In genomic region chr17:84579249-84579648, GRCm38 (mm10) we compare ENCODE assay signal across 28 mouse cellular contexts. TPM values are rescaled to one million over a fixed set of nuclear protein-coding genes. Genes with fewer than 3 reads are reported as not detected.
DNase-seq lines count a peak whose midpoint lies in the region; ATAC-seq and TF ChIP-seq lines count a peak whose summit lies in the region.
"Had no signal": no experiment of that assay in that cellular context is flagged by ENCODE, and none has a peak within 500 bp of the region (broad histone marks: within the 10 kb centered on the region; RNA-seq: fewer than 3 reads in every experiment).

No protein-coding gene starts in this region.

- H3K4me2 ChIP-seq in forebrain, embryonic 13.5 days, result no peak overlapping the region
- no peak overlapping the region for H3K4me2 ChIP-seq in kidney, embryonic 14.5 days (replicated peaks; ENCODE audit: low read depth, low read length)
- H3K4me2 ChIP-seq: forebrain, embryonic 12.5 days; heart, embryonic 11.5 days; hindbrain, embryonic 14.5 days had no signal

- H3K27ac ChIP-seq in forebrain, embryonic 10.5 days, result no peak overlapping the region
- H3K27ac ChIP-seq in forebrain, embryonic 13.5 days, result no peak overlapping the region
- H3K27ac ChIP-seq in kidney, embryonic 14.5 days (ENCODE audit: low read depth, low read length), result 0 out of 2 replicates have a peak overlapping the region, but pooled peaks have one; percentile 55
- H3K27ac ChIP-seq in kidney, adult 2 months (ENCODE audit: insufficient read depth, low read depth, low read length), result no peak overlapping the region
- H3K27ac ChIP-seq: forebrain, embryonic 12.5 days; hindbrain, embryonic 14.5 days; hindbrain, postnatal 0 days had no signal

- H3K4me1 ChIP-seq in forebrain, embryonic 10.5 days, result peaks cover 14% of the 10 kb centered on the region
- H3K4me1 ChIP-seq in forebrain, embryonic 13.5 days, result no peaks in the 10 kb centered on the region
- peaks cover 24% of the 10 kb centered on the region for H3K4me1 ChIP-seq in kidney, embryonic 14.5 days (ENCODE audit: control insufficient read depth, insufficient read depth, low read length)
- H3K4me1 ChIP-seq in kidney, adult 2 months (ENCODE audit: control insufficient read depth, insufficient read depth, low read length), result peaks cover 4% of the 10 kb centered on the region; the same call in 1 of the 2 replicates

- TF ChIP-seq CTCF in kidney, adult 2 months (conservative IDR thresholded peaks at IDR 0.05; ENCODE audit: insufficient read depth, insufficient read length, low read depth, low read length), result no peak

- no peak overlapping the region for H3K4me3 ChIP-seq in forebrain, embryonic 10.5 days
- H3K4me3 ChIP-seq in forebrain, embryonic 13.5 days, result no peak overlapping the region
- H3K4me3 ChIP-seq in kidney, embryonic 14.5 days (ENCODE audit: low read length), result no peak overlapping the region
- H3K4me3 ChIP-seq in kidney, adult 2 months (ENCODE audit: insufficient read depth, low read depth, low read length), result no peak overlapping the region
- H3K4me3 ChIP-seq: forebrain, embryonic 12.5 days had no signal

- intact Hi-C loops in heart, postnatal 36 days (cut with DNase I), result no loop called here

- no peaks in the 10 kb centered on the region for H3K9me3 ChIP-seq in forebrain, embryonic 10.5 days
- no peaks in the 10 kb centered on the region for H3K9me3 ChIP-seq in forebrain, embryonic 13.5 days (replicated peaks)
- H3K9me3 ChIP-seq in kidney, embryonic 14.5 days (ENCODE audit: control insufficient read depth, low read length), result no peaks in the 10 kb centered on the region
- H3K9me3 ChIP-seq: forebrain, embryonic 12.5 days had no signal

- no peak for TF ChIP-seq POLR2A in kidney, adult 2 months (IDR thresholded peaks at IDR 0.05; ENCODE audit: low read depth, low read length)

- H3K36me3 ChIP-seq in forebrain, embryonic 10.5 days (replicated peaks), result 0 out of 2 replicates have a peak, but pooled peaks cover 3% of the 10 kb centered on the region
- H3K36me3 ChIP-seq in forebrain, embryonic 13.5 days (ENCODE audit: poor library complexity, severe bottlenecking), result no peaks in the 10 kb centered on the region
- peaks cover 6% of the 10 kb centered on the region; the same call in 1 of the 2 replicates for H3K36me3 ChIP-seq in kidney, embryonic 14.5 days (ENCODE audit: control insufficient read depth, insufficient read depth, low read length)
- H3K36me3 ChIP-seq in kidney, adult 2 months (ENCODE audit: control insufficient read depth, insufficient read depth, low read length), result no peaks in the 10 kb centered on the region
- H3K36me3 ChIP-seq: forebrain, embryonic 12.5 days had no signal

- no peak for ATAC-seq in forebrain, embryonic 13.5 days
- no peak for ATAC-seq in kidney, embryonic 14.5 days (ENCODE audit: low FRiP score, low TSS enrichment)
- peak; percentile 50 for ATAC-seq in granulocyte monocyte progenitor cell, adult 5-6 weeks (replicated peaks; ENCODE audit: poor library complexity, severe bottlenecking)
- ATAC-seq: CD4-positive, CD25-positive, alpha-beta regulatory T cell, adult 4 months; forebrain, embryonic 16.5 days; hindbrain, postnatal 0 days; inflammation-experienced regulatory T-cells, adult 6 months had no signal

- no peak overlapping the region for H3K9ac ChIP-seq in forebrain, embryonic 13.5 days
- H3K9ac ChIP-seq in kidney, embryonic 14.5 days (ENCODE audit: low read depth, low read length), result no peak overlapping the region
- H3K9ac ChIP-seq: forebrain, embryonic 12.5 days; hindbrain, embryonic 14.5 days had no signal

- peak; percentile 12 for DNase-seq in forebrain, embryonic 10.5 days (ENCODE audit: extremely low spot score, low spot score)
- peak; percentile 20 for DNase-seq in heart, adult 8-10 months (ENCODE audit: low spot score)
- DNase-seq in heart, postnatal 36 days, result no peak
- DNase-seq in kidney, adult 2 months, result no peak
- DNase-seq in right cerebral cortex, postnatal 14 days, result no peak
- DNase-seq: adrenal gland, adult 8-10 months; adrenal gland, postnatal 25 days; cerebellum, adult 11-12 months; cerebellum, adult 8-10 months; cerebellum, postnatal 10 days; cerebellum, postnatal 36 days; embryo, embryonic 11 days; gastrocnemius, postnatal 10 days; gastrocnemius, postnatal 36 days; heart, postnatal 10 days; kidney, adult 11 months; kidney, adult 9 months had no signal

- 86% methylated on average over 8 of the region's 8 CpGs for WGBS in forebrain, embryonic 10.5 days
- 88% methylated on average over 8 of the region's 8 CpGs for WGBS in forebrain, embryonic 13.5 days
- 72% methylated on average over 8 of the region's 8 CpGs for WGBS in kidney, embryonic 14.5 days
- 63% methylated on average over 8 of the region's 8 CpGs for WGBS in kidney, adult 2 months

- H3K27me3 ChIP-seq in forebrain, embryonic 10.5 days (ENCODE audit: poor library complexity, severe bottlenecking), result no peaks in the 10 kb centered on the region
- H3K27me3 ChIP-seq in forebrain, embryonic 13.5 days, result no peaks in the 10 kb centered on the region
- H3K27me3 ChIP-seq in kidney, embryonic 14.5 days (ENCODE audit: control insufficient read depth, insufficient read depth, low read length), result no peaks in the 10 kb centered on the region
- H3K27me3 ChIP-seq in kidney, adult 2 months (replicated peaks; ENCODE audit: control insufficient read depth, insufficient read depth, low read length), result no peaks in the 10 kb centered on the region
- H3K27me3 ChIP-seq: forebrain, embryonic 12.5 days had no signal

RNA-seq across cellular contexts. Expression of gene Dync2li1, which starts 47.0 kb away (rescaled TPM):
- 35.5 and 36.0 TPM in 2 replicates for polyA plus RNA-seq in forebrain, embryonic 10.5 days (2016; fragmentation: Nextera tagmentation; extraction: Ambion mirVana)
- 30.6 and 35.9 TPM in 2 replicates for polyA plus RNA-seq in forebrain, embryonic 13.5 days (2015; fragmentation: Nextera tagmentation; extraction: Ambion mirVana)
- total RNA-seq in heart, adult 8-10 months (2022), result 1 to 10 TPM; 2.5 to 4.9 (median 3.2) TPM
- total RNA-seq in heart, postnatal 36 days (2021), result 1 to 10 TPM; 2.6 to 3.9 TPM
- 48.7 and 57.3 TPM in 2 replicates for polyA plus RNA-seq in kidney, embryonic 14.5 days (2014; fragmentation: Nextera tagmentation; extraction: Ambion mirVana)
- 13.0 and 19.1 TPM in 2 replicates for polyA plus RNA-seq in kidney, adult 2 months (2012; rRNA removed)
- 4.8 and 6.4 TPM in 2 replicates for total RNA-seq in granulocyte monocyte progenitor cell, adult 5-6 weeks (2014; fragmentation: Nextera tagmentation)
- total RNA-seq in granulocyte monocyte progenitor cell, adult 5-6 weeks (2017), result 2.3 and 4.2 TPM in 2 replicates
- total RNA-seq: MEL had no signal

Comparison
In these comparisons a context has a peak if more than half of its experiments do, and no peak if none do; other contexts are left out.
1. DNase-seq: peak in forebrain, embryonic 10.5 days (single experiment) and heart, adult 8-10 months (single experiment); none in heart, postnatal 36 days (0 of 2), kidney, adult 2 months (single experiment) and right cerebral cortex, postnatal 14 days (single experiment).